ENCODE assay signal across 43 mouse cellular contexts in genomic region chr2:164608781-164609180, GRCm38 (mm10). TPM values are rescaled to one million over a fixed set of nuclear protein-coding genes. Genes with fewer than 3 reads are reported as not detected.
DNase-seq lines count a peak whose midpoint lies in the region; ATAC-seq and TF ChIP-seq lines count a peak whose summit lies in the region.
"Had no signal": no experiment of that assay in that cellular context is flagged by ENCODE, and none has a peak within 500 bp of the region (broad histone marks: within the 10 kb centered on the region; RNA-seq: fewer than 3 reads in every experiment).

No protein-coding gene starts in this region.

- no peak overlapping the region for H3K4me3 ChIP-seq in kidney, embryonic 16.5 days (ENCODE audit: low read length)
- no peak overlapping the region for H3K4me3 ChIP-seq in liver, postnatal 0 days (ENCODE audit: low read depth, low read length)
- H3K4me3 ChIP-seq: embryonic facial prominence, embryonic 12.5 days; heart, embryonic 13.5 days; hindbrain, embryonic 10.5 days; hindbrain, embryonic 15.5 days; left cerebral cortex, adult 2 months; limb, embryonic 13.5 days; megakaryocyte, embryonic 14.5 days; midbrain, embryonic 12.5 days; myocyte; neural tube, embryonic 12.5 days; stomach, embryonic 15.5 days had no signal

- H3K9me3 ChIP-seq in kidney, embryonic 16.5 days (ENCODE audit: low read length) = no peaks in the 10 kb centered on the region
- no peaks in the 10 kb centered on the region for H3K9me3 ChIP-seq in liver, postnatal 0 days (ENCODE audit: low read length)
- H3K9me3 ChIP-seq: embryonic facial prominence, embryonic 12.5 days; G1E; hindbrain, embryonic 10.5 days; hindbrain, embryonic 15.5 days; limb, embryonic 13.5 days; midbrain, embryonic 12.5 days; neural tube, embryonic 12.5 days; stomach, embryonic 15.5 days had no signal

- DNase-seq in kidney, postnatal 4 days = peak; percentile 18 to 44
- DNase-seq in Muller cell, postnatal 12 days (ENCODE audit: inconsistent ontology term) = peak; percentile 14
- DNase-seq in adipocyte (ENCODE audit: low spot score) = peak; percentile 24
- DNase-seq in adrenal gland, postnatal 25 days = peak; percentile 46
- DNase-seq in liver, postnatal 0 days = no peak
- no peak for DNase-seq in right cerebral cortex, postnatal 14 days
- DNase-seq: cerebellum, adult 11 months; cerebellum, adult 9-11 months; embryo, embryonic 11 days; heart, postnatal 10 days; kidney, adult 11 months; lung, postnatal 4 days; thymus, postnatal 14 days had no signal

- H3K27me3 ChIP-seq in kidney, embryonic 16.5 days (ENCODE audit: insufficient read depth, low read length) = no peaks in the 10 kb centered on the region
- H3K27me3 ChIP-seq in liver, postnatal 0 days (ENCODE audit: insufficient read depth, low read length) = no peaks in the 10 kb centered on the region
- H3K27me3 ChIP-seq: hindbrain, embryonic 15.5 days; limb, embryonic 13.5 days; midbrain, embryonic 12.5 days; neural tube, embryonic 12.5 days; stomach, embryonic 15.5 days had no signal

- WGBS in kidney, embryonic 16.5 days = 44% methylated on average over 6 of the region's 6 CpGs
- 64% methylated on average over 6 of the region's 6 CpGs for WGBS in liver, postnatal 0 days (ENCODE audit: insufficient replicate concordance)

- no peak for TF ChIP-seq EP300 in liver, postnatal 0 days (IDR thresholded peaks at IDR 0.05; ENCODE audit: low read depth)

- ATAC-seq in kidney, embryonic 16.5 days (ENCODE audit: low FRiP score, low TSS enrichment) = no peak; the same call in 1 of the 2 replicates
- no peak for ATAC-seq in liver, postnatal 0 days
- ATAC-seq: forebrain, embryonic 16.5 days; inflammation-experienced regulatory T-cells, adult 6 months; lung, postnatal 0 days had no signal

- no peak overlapping the region for H3K9ac ChIP-seq in kidney, embryonic 16.5 days (replicated peaks; ENCODE audit: low read length)
- no peak overlapping the region for H3K9ac ChIP-seq in liver, postnatal 0 days (replicated peaks)
- H3K9ac ChIP-seq: embryonic facial prominence, embryonic 12.5 days; heart, embryonic 13.5 days; hindbrain, embryonic 15.5 days; limb, embryonic 13.5 days; midbrain, embryonic 12.5 days; neural tube, embryonic 12.5 days; stomach, embryonic 15.5 days had no signal

- no peak overlapping the region for H3K27ac ChIP-seq in kidney, embryonic 16.5 days (ENCODE audit: low read length)
- no peak overlapping the region for H3K27ac ChIP-seq in liver, postnatal 0 days (ENCODE audit: low read depth)
- H3K27ac ChIP-seq: embryonic facial prominence, embryonic 12.5 days; heart, embryonic 13.5 days; hindbrain, embryonic 10.5 days; hindbrain, embryonic 15.5 days; kidney, postnatal 0 days; left cerebral cortex, adult 2 months; limb, embryonic 13.5 days; midbrain, embryonic 12.5 days; neural tube, embryonic 12.5 days; stomach, embryonic 15.5 days had no signal

- TF ChIP-seq CTCF in liver, postnatal 0 days (IDR thresholded peaks at IDR 0.05; ENCODE audit: low read depth) = no peak

- no peaks in the 10 kb centered on the region for H3K36me3 ChIP-seq in kidney, embryonic 16.5 days (ENCODE audit: insufficient read depth, low read length)
- H3K36me3 ChIP-seq in liver, postnatal 0 days (replicated peaks; ENCODE audit: insufficient read depth, low read length) = no peaks in the 10 kb centered on the region
- H3K36me3 ChIP-seq: embryonic facial prominence, embryonic 12.5 days; G1E; heart, embryonic 13.5 days; hindbrain, embryonic 10.5 days; hindbrain, embryonic 15.5 days; limb, embryonic 13.5 days; midbrain, embryonic 12.5 days; neural tube, embryonic 12.5 days; stomach, embryonic 15.5 days had no signal

- no peak overlapping the region for H3K4me2 ChIP-seq in kidney, embryonic 16.5 days (replicated peaks; ENCODE audit: low read depth, low read length)
- H3K4me2 ChIP-seq in liver, postnatal 0 days (ENCODE audit: low read depth, low read length) = no peak overlapping the region
- H3K4me2 ChIP-seq: embryonic facial prominence, embryonic 12.5 days; heart, embryonic 13.5 days; hindbrain, embryonic 15.5 days; limb, embryonic 13.5 days; liver, embryonic 11.5 days; midbrain, embryonic 12.5 days; neural tube, embryonic 12.5 days; stomach, embryonic 15.5 days had no signal

- H3K4me1 ChIP-seq in kidney, embryonic 16.5 days (ENCODE audit: insufficient read depth, low read length) = no peaks in the 10 kb centered on the region
- H3K4me1 ChIP-seq in liver, postnatal 0 days (ENCODE audit: insufficient read depth) = no peaks in the 10 kb centered on the region
- H3K4me1 ChIP-seq: heart, embryonic 13.5 days; hindbrain, embryonic 10.5 days; hindbrain, embryonic 15.5 days; limb, embryonic 13.5 days; megakaryocyte, embryonic 14.5 days; midbrain, embryonic 12.5 days; neural tube, embryonic 12.5 days; stomach, embryonic 15.5 days had no signal

RNA-seq across cellular contexts. Expression of gene Wfdc6b, which starts 4.5 kb away (rescaled TPM):
- polyA plus RNA-seq in kidney, embryonic 16.5 days (2015; fragmentation: Nextera tagmentation; extraction: Ambion mirVana) = not detected in 2 replicates
- total RNA-seq in adrenal gland, postnatal 25 days (2021) = not detected in 2 replicates
- not detected in 2 replicates for polyA plus RNA-seq in liver, postnatal 0 days (2015; fragmentation: Nextera tagmentation; extraction: Ambion mirVana)
- total RNA-seq: CH12.LX; G1E; gastrocnemius, adult 8-10 months; gastrocnemius, postnatal 4 days; heart, adult 8-10 months; heart, postnatal 10 days; layer of hippocampus, adult 18-20 months; layer of hippocampus, postnatal 10 days; left cerebral cortex, adult 2 months; left cerebral cortex, postnatal 25 days; midbrain, postnatal 0 days had no signal
- polyA plus RNA-seq: C2C12; embryonic facial prominence, embryonic 12.5 days; forebrain, embryonic 11.5 days; forebrain, embryonic 16.5 days; G1E; heart, embryonic 13.5 days; hindbrain, embryonic 10.5 days; hindbrain, embryonic 15.5 days; inflammation-experienced regulatory T-cells, adult 6 months; kidney, postnatal 0 days; limb, embryonic 13.5 days; liver, embryonic 11.5 days; liver, embryonic 16.5 days; midbrain, embryonic 12.5 days; midbrain, postnatal 0 days; myocyte; neural tube, embryonic 12.5 days; small intestine, adult 2 months; stomach, embryonic 15.5 days had no signal

RNA-seq across cellular contexts. Expression of gene Wfdc8, which starts 4.6 kb away (rescaled TPM):
- not detected in 2 replicates for polyA plus RNA-seq in kidney, embryonic 16.5 days (2015; fragmentation: Nextera tagmentation; extraction: Ambion mirVana)
- not detected in 2 replicates for total RNA-seq in adrenal gland, postnatal 25 days (2021)
- not detected in 2 replicates for polyA plus RNA-seq in liver, postnatal 0 days (2015; fragmentation: Nextera tagmentation; extraction: Ambion mirVana)
- total RNA-seq: CH12.LX; G1E; gastrocnemius, adult 8-10 months; gastrocnemius, postnatal 4 days; heart, adult 8-10 months; heart, postnatal 10 days; layer of hippocampus, adult 18-20 months; layer of hippocampus, postnatal 10 days; left cerebral cortex, adult 2 months; left cerebral cortex, postnatal 25 days; midbrain, postnatal 0 days had no signal
- polyA plus RNA-seq: C2C12; embryonic facial prominence, embryonic 12.5 days; forebrain, embryonic 11.5 days; forebrain, embryonic 16.5 days; G1E; heart, embryonic 13.5 days; hindbrain, embryonic 10.5 days; hindbrain, embryonic 15.5 days; inflammation-experienced regulatory T-cells, adult 6 months; limb, embryonic 13.5 days; liver, embryonic 11.5 days; liver, embryonic 16.5 days; midbrain, embryonic 12.5 days; midbrain, postnatal 0 days; myocyte; neural tube, embryonic 12.5 days; small intestine, adult 2 months; stomach, embryonic 15.5 days had no signal

RNA-seq across cellular contexts. Expression of gene Eppin, which starts 15.4 kb away (rescaled TPM):
- polyA plus RNA-seq in kidney, embryonic 16.5 days (2015; fragmentation: Nextera tagmentation; extraction: Ambion mirVana) = not detected in 2 replicates
- total RNA-seq in adrenal gland, postnatal 25 days (2021) = not detected in 2 replicates
- polyA plus RNA-seq in liver, postnatal 0 days (2015; fragmentation: Nextera tagmentation; extraction: Ambion mirVana) = not detected in 2 replicates
- total RNA-seq: CH12.LX; G1E; gastrocnemius, adult 8-10 months; gastrocnemius, postnatal 4 days; heart, adult 8-10 months; heart, postnatal 10 days; layer of hippocampus, adult 18-20 months; layer of hippocampus, postnatal 10 days; left cerebral cortex, adult 2 months; left cerebral cortex, postnatal 25 days; midbrain, postnatal 0 days had no signal
- polyA plus RNA-seq: C2C12; embryonic facial prominence, embryonic 12.5 days; forebrain, embryonic 11.5 days; forebrain, embryonic 16.5 days; G1E; heart, embryonic 13.5 days; hindbrain, embryonic 10.5 days; hindbrain, embryonic 15.5 days; inflammation-experienced regulatory T-cells, adult 6 months; limb, embryonic 13.5 days; liver, embryonic 11.5 days; liver, embryonic 16.5 days; lung, postnatal 0 days; midbrain, embryonic 12.5 days; midbrain, postnatal 0 days; myocyte; neural tube, embryonic 12.5 days; small intestine, adult 2 months; stomach, embryonic 15.5 days had no signal

RNA-seq across cellular contexts. Expression of gene Wfdc6a, which starts 23.5 kb away (rescaled TPM):
- polyA plus RNA-seq in kidney, embryonic 16.5 days (2015; fragmentation: Nextera tagmentation; extraction: Ambion mirVana) = not detected in 2 replicates
- 0.58 TPM in 1 of 2 replicates, not detected in the other for total RNA-seq in adrenal gland, postnatal 25 days (2021)
- polyA plus RNA-seq in liver, postnatal 0 days (2015; fragmentation: Nextera tagmentation; extraction: Ambion mirVana) = not detected in 2 replicates
- total RNA-seq: CH12.LX; G1E; gastrocnemius, adult 8-10 months; gastrocnemius, postnatal 4 days; heart, postnatal 10 days; layer of hippocampus, adult 18-20 months; left cerebral cortex, adult 2 months; midbrain, postnatal 0 days had no signal
- polyA plus RNA-seq: C2C12; embryonic facial prominence, embryonic 12.5 days; forebrain, embryonic 11.5 days; forebrain, embryonic 16.5 days; G1E; hindbrain, embryonic 10.5 days; hindbrain, embryonic 15.5 days; inflammation-experienced regulatory T-cells, adult 6 months; kidney, postnatal 0 days; limb, embryonic 13.5 days; liver, embryonic 11.5 days; midbrain, embryonic 12.5 days; midbrain, postnatal 0 days; myocyte; neural tube, embryonic 12.5 days; small intestine, adult 2 months had no signal

RNA-seq across cellular contexts. Expression of gene Wfdc16, which starts 29.8 kb away (rescaled TPM):
- not detected in 2 replicates for polyA plus RNA-seq in kidney, embryonic 16.5 days (2015; fragmentation: Nextera tagmentation; extraction: Ambion mirVana)
- total RNA-seq in adrenal gland, postnatal 25 days (2021) = not detected in 2 replicates
- polyA plus RNA-seq in liver, postnatal 0 days (2015; fragmentation: Nextera tagmentation; extraction: Ambion mirVana) = not detected in 2 replicates
- total RNA-seq: CH12.LX; G1E; gastrocnemius, adult 8-10 months; gastrocnemius, postnatal 4 days; heart, adult 8-10 months; heart, postnatal 10 days; layer of hippocampus, adult 18-20 months; layer of hippocampus, postnatal 10 days; left cerebral cortex, adult 2 months; left cerebral cortex, postnatal 25 days; midbrain, postnatal 0 days had no signal
- polyA plus RNA-seq: C2C12; embryonic facial prominence, embryonic 12.5 days; forebrain, embryonic 11.5 days; forebrain, embryonic 16.5 days; G1E; heart, embryonic 13.5 days; hindbrain, embryonic 10.5 days; hindbrain, embryonic 15.5 days; inflammation-experienced regulatory T-cells, adult 6 months; limb, embryonic 13.5 days; liver, embryonic 11.5 days; liver, embryonic 16.5 days; lung, postnatal 0 days; midbrain, embryonic 12.5 days; midbrain, postnatal 0 days; myocyte; neural tube, embryonic 12.5 days; small intestine, adult 2 months; stomach, embryonic 15.5 days had no signal

Comparison
In these comparisons a context has a peak if more than half of its experiments do, and no peak if none do; other contexts are left out.
1. DNase-seq: peak in kidney, postnatal 4 days (2 of 2), Muller cell, postnatal 12 days (single experiment), adipocyte (single experiment) and adrenal gland, postnatal 25 days (single experiment); none in liver, postnatal 0 days (single experiment) and right cerebral cortex, postnatal 14 days (single experiment).